Mouse (Mus musculus): ENCODE measurements around the gene Rarg.

DNA sequence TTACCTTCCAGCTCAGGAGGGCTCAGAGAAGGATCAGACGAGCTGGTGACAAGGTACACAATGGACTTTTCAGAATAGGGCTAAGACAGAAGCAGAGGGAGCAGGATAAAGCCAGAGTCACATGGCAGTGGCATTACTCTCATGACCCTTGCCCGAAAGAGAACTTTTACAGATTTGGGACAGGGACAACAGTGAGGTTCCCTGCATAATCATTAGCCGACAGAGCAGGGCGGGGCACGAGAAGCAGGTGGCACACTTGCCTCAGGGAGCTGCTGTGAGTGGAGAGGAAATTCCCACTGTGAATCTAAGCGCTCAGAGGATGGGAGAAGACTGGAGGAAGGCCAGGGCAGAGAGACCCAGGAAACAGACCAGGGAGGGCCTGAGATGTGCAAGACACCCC is 68.4 kb downstream of the Rarg start:
- TF ChIP-seq CTCF (IDR thresholded peaks at IDR 0.05; ENCODE audit: low read depth) (no peak), EP300 (optimal IDR thresholded peaks at IDR 0.05) (no peak)
